Mouse (Mus musculus): ENCODE measurements around the gene Fam136a.

- TF ChIP-seq CTCF (IDR thresholded peaks at IDR 0.05; ENCODE audit: control insufficient read depth, insufficient read depth, insufficient read length) = peak; percentile 84
- TF ChIP-seq MAX (IDR thresholded peaks at IDR 0.05) = peak; percentile 70
These were observed at the start of gene Fam136a for GRCm38 (mm10) chr6:86365371-86366124.
